Mouse (Mus musculus) stomach, embryonic 14.5 days (tissue): Measurements from ENCODE around the gene Ap2m1. TPM values are rescaled to one million over a fixed set of nuclear protein-coding genes. Genes with fewer than 3 reads are reported as not detected.

ENCODE experiments used
- ATAC-seq: fragments of 200-750 bp; cut with Nextera tagmentation; 2 replicates; pipeline ENCODE4 v1.8.0; 2017; ENCODE audit warnings: low read depth, moderate TSS enrichment; ENCODE audit not compliant: insufficient number of reproducible peaks, insufficient read depth, low FRiP score
- H3K27ac ChIP-seq: fragments of 300-500 bp; sonication (generic); 2 replicates; pipeline ENCODE4 v1.5.1; 2014; ENCODE audit warnings: mild to moderate bottlenecking, low read length, moderate library complexity, mixed read lengths
- H3K27me3 ChIP-seq: fragments of 300-500 bp; sonication (generic); 2 replicates; pipeline ENCODE4 v1.6.1; 2014; ENCODE audit warnings: low read length, control low read depth, mixed read lengths; ENCODE audit not compliant: control insufficient read depth, insufficient read depth
- H3K36me3 ChIP-seq: fragments of 300-500 bp; sonication (generic); 2 replicates; pipeline ENCODE4 v1.6.1; 2014; ENCODE audit warnings: mild to moderate bottlenecking, control low read depth, low read length, moderate library complexity, mixed read lengths; ENCODE audit not compliant: control insufficient read depth, insufficient read depth
- H3K4me1 ChIP-seq: fragments of 300-500 bp; sonication (generic); 2 replicates; pipeline ENCODE4 v1.6.1; 2014; ENCODE audit warnings: low read length, control low read depth, mixed read lengths; ENCODE audit not compliant: control insufficient read depth, insufficient read depth
- H3K4me2 ChIP-seq: fragments of 300-500 bp; sonication (generic); replicated peaks from 2 replicates; pipeline ENCODE4 v1.6.1; 2014; ENCODE audit warnings: low read depth, low read length, control low read depth
- H3K4me3 ChIP-seq: fragments of 300-500 bp; sonication (generic); 2 replicates; pipeline ENCODE4 v1.5.1; 2014; ENCODE audit warnings: low read depth, low read length, control low read depth
- H3K9ac ChIP-seq: fragments of 300-500 bp; sonication (generic); replicated peaks from 2 replicates; pipeline ENCODE4 v1.6.1; 2014; ENCODE audit warnings: low read depth, mild to moderate bottlenecking, control low read depth, low read length, moderate library complexity, mixed read lengths
- H3K9me3 ChIP-seq: fragments of 300-500 bp; sonication (generic); 2 replicates; pipeline ENCODE4 v1.6.1; 2016; ENCODE audit warnings: low read depth, low read length, control low read depth; ENCODE audit not compliant: control insufficient read depth
- WGBS: fragments of 180-500 bp; shearing (Covaris S2); extraction: QIAGEN DNeasy Blood & Tissue Kit; methylation state at CpG from one replicate; pipeline ENCODE4 v1.1.7; 2014; 5-methylcytosine and 5-hydroxymethylcytosine counted together
- polyA plus RNA-seq: library from polyadenylated mRNA; unstranded; fragments of >200 nt; fragmentation: Nextera tagmentation; extraction: Ambion mirVana; gene quantifications from 2 replicates; pipeline ENCODE4 v1.2.1, GENCODE M21; 2014

Gene Ap2m1
- polyA plus RNA-seq, 1 experiment from 2014 or later, result 586 TPM

DNA sequence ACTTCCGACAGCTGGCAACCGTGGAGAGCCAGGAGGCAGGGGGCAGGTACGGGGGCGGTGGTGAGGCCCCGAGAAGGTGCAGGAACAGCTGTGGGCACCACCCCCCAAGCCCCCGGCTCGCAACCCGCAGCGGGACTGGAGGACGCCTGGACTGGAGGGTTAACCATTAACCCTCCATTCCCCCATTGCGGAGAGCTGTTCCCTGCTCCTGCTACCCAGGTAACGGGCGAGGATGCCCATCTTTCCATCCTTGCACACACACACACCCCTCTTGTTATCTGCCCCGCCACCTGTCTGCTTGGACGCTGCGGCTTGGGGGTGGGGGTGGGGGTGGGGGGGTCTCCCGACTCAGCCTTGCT is 55.4 kb downstream of the Ap2m1 start:
- H3K36me3 ChIP-seq, result no peaks in the 10 kb centered on the region
- H3K27ac ChIP-seq, result no peak overlapping the region
- no peaks in the 10 kb centered on the region for H3K9me3 ChIP-seq
- WGBS, result 3% methylated on average over 17 of the region's 17 CpGs
- peak overlapping the region; percentile 46 for H3K4me3 ChIP-seq
- peak overlapping the region; percentile 92 for H3K4me2 ChIP-seq
- ATAC-seq, result peak; percentile 20; the same call in 1 of the 2 replicates
- peaks cover 22% of the 10 kb centered on the region for H3K4me1 ChIP-seq
- H3K27me3 ChIP-seq, result peaks cover 27% of the 10 kb centered on the region
- 0 out of 2 replicates have a peak overlapping the region, but pooled peaks have one; percentile 22 for H3K9ac ChIP-seq

DNA sequence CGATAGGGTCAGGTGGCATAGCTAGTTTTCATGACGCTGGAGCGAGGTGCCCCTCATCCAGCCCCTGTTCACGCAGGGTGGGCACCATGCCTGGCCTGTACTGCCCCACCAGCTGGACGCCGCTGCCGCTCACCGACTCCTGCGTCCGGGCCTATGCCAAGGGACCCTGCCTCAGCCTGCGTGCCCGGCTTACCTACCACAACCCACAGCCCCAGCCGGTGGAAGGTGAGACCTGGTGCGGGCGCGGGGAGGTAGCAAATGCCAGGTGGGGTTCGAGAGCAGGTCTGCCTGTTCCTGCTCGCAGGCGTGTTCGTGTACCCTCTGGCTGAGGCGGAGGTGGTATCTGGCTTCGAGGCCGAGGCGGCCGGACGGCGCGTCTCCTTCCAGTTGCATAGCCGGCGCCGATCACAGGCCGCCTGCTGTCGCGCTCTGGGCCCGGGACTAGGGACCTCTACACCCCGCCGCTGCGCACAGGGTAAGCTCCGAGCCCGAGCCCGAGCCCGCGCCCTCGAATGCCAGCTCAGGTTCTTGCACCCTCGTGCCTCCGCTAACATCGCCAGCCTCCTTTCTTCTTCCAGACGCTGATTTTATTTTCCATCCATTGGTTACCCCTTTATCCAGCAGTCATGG is 55.9 kb downstream of the Ap2m1 start:
- Histone ChIP-seq H3K27ac (no peak overlapping the region), H3K27me3 (peaks cover 27% of the 10 kb centered on the region), H3K4me3 (peak overlapping the region; percentile 46), H3K4me1 (peaks cover 22% of the 10 kb centered on the region), H3K9me3 (no peaks in the 10 kb centered on the region), H3K4me2 (peak overlapping the region; percentile 92), H3K36me3 (no peaks in the 10 kb centered on the region), H3K9ac (no peak overlapping the region)
- 4% methylated on average over 48 of the region's 48 CpGs for WGBS
- 0 out of 2 replicates have a peak, but pooled peaks have one; percentile 3 for ATAC-seq

Other genes with a start within 250 kb of the Ap2m1 start
- 76.3 and 83.4 TPM in 2 replicates for gene Parl, start 233.1 kb upstream of the Ap2m1 start, polyA plus RNA-seq
- not detected in 2 replicates for gene Cyp2ab1, start 210.1 kb upstream of the Ap2m1 start, polyA plus RNA-seq
- 73.9 and 81.7 TPM in 2 replicates for gene Abcc5, start 109.1 kb upstream of the Ap2m1 start, polyA plus RNA-seq
- 83.8 and 87.3 TPM in 2 replicates for gene Eif2b5, start 36.7 kb upstream of the Ap2m1 start, polyA plus RNA-seq
- 29.2 and 31.7 TPM in 2 replicates for gene Dvl3, start 18.5 kb upstream of the Ap2m1 start, polyA plus RNA-seq
- 53.0 and 53.5 TPM in 2 replicates for gene Abcf3, start 13.1 kb downstream of the Ap2m1 start, polyA plus RNA-seq
- 4.0 and 4.3 TPM in 2 replicates for gene Vwa5b2, start 54.0 kb downstream of the Ap2m1 start, polyA plus RNA-seq
- 30.3 and 33.8 TPM in 2 replicates for gene Eef1akmt4, start 76.1 kb downstream of the Ap2m1 start, polyA plus RNA-seq
- gene Gm49333, start 76.1 kb downstream of the Ap2m1 start, polyA plus RNA-seq, result not detected in 2 replicates
- 46.1 and 46.8 TPM in 2 replicates for gene Alg3, start 76.3 kb downstream of the Ap2m1 start, polyA plus RNA-seq
- 1.8 and 2.1 TPM in 2 replicates for gene Camk2n2, start 85.8 kb downstream of the Ap2m1 start, polyA plus RNA-seq
- 2.4 and 3.4 TPM in 2 replicates for gene Ece2, start 94.3 kb downstream of the Ap2m1 start, polyA plus RNA-seq
- 275 and 279 TPM in 2 replicates for gene Psmd2, start 116.2 kb downstream of the Ap2m1 start, polyA plus RNA-seq
- gene Eif4g1, start 132.8 kb downstream of the Ap2m1 start, polyA plus RNA-seq, result 180 TPM in 2 replicates
- 7.5 and 8.3 TPM in 2 replicates for gene Fam131a, start 157.8 kb downstream of the Ap2m1 start, polyA plus RNA-seq
- gene Polr2h, start 182.2 kb downstream of the Ap2m1 start, polyA plus RNA-seq, result 105 and 113 TPM in 2 replicates
- gene Clcn2, start 182.3 kb downstream of the Ap2m1 start, polyA plus RNA-seq, result 13.2 and 15.8 TPM in 2 replicates
- gene Chrd, start 197.6 kb downstream of the Ap2m1 start, polyA plus RNA-seq, result 4.5 and 5.4 TPM in 2 replicates
- gene Thpo, start 199.0 kb downstream of the Ap2m1 start, polyA plus RNA-seq, result 0.88 and 1.2 TPM in 2 replicates